Mouse (Mus musculus) hindlimb bud, embryonic 11.5 days (tissue): ENCODE data around the gene Fam210b.
"Not testable (repeated sequence)": the region's sequence is repeated elsewhere in the genome, so short reads cannot be mapped to it uniquely, and the experiment has no call there.

Source experiments
- DNase-seq: peaks from one replicate; pipeline ENCODE4 v3.0.0-alpha.2; 2012; ENCODE audit warnings: low read depth, low spot score; ENCODE audit errors: extremely low spot score

Gene Fam210b

GRCm38 (mm10) chr2:172345258-172345738 is at the start of gene Fam210b:
Fam210b (plus strand) TSS chr2:172345565.
- peak; percentile 78 for DNase-seq

- no peak for DNase-seq
Observed at GRCm38 (mm10) chr2:172298083-172298482, 47.3 kb upstream of the Fam210b start.

- DNase-seq, result no peak
Observed at GRCm38 (mm10) chr2:172298542-172298941, 46.8 kb upstream of the Fam210b start.

GRCm38 (mm10) chr2:172299126-172299921 is 46.0 kb upstream of the Fam210b start:
- no peak for DNase-seq

- DNase-seq, result no peak
Observed at GRCm38 (mm10) chr2:172302396-172302795, 43.0 kb upstream of the Fam210b start.

GRCm38 (mm10) chr2:172304118-172304708 is 41.2 kb upstream of the Fam210b start:
- no peak for DNase-seq

GRCm38 (mm10) chr2:172305546-172305945 is 39.8 kb upstream of the Fam210b start:
- not testable (repeated sequence) for DNase-seq

- DNase-seq, result no peak
Observed at GRCm38 (mm10) chr2:172306544-172306943, 38.8 kb upstream of the Fam210b start.

- no peak for DNase-seq
Observed at GRCm38 (mm10) chr2:172311731-172312130, 33.6 kb upstream of the Fam210b start.

GRCm38 (mm10) chr2:172320878-172321277 is 24.5 kb upstream of the Fam210b start:
- DNase-seq, result peak; percentile 50

- no peak for DNase-seq
Observed at GRCm38 (mm10) chr2:172328248-172328647, 17.1 kb upstream of the Fam210b start.

GRCm38 (mm10) chr2:172329179-172329578 is 16.2 kb upstream of the Fam210b start:
- no peak for DNase-seq

- no peak for DNase-seq
Observed at GRCm38 (mm10) chr2:172338206-172338942, 7.0 kb upstream of the Fam210b start.

- no peak for DNase-seq
Observed at GRCm38 (mm10) chr2:172340936-172341335, 4.4 kb upstream of the Fam210b start.

- DNase-seq, result no peak
Observed at GRCm38 (mm10) chr2:172341606-172342005, 3.8 kb upstream of the Fam210b start.

GRCm38 (mm10) chr2:172343751-172344150 is 1.6 kb upstream of the Fam210b start:
- no peak for DNase-seq

- DNase-seq, result no peak
Observed at GRCm38 (mm10) chr2:172344669-172345068, 696 bp upstream of the Fam210b start.

- DNase-seq, result no peak
Observed at GRCm38 (mm10) chr2:172346034-172346929, 917 bp downstream of the Fam210b start.

- no peak for DNase-seq
Observed at GRCm38 (mm10) chr2:172346933-172347611, 1.7 kb downstream of the Fam210b start.
